Mouse (Mus musculus) layer of hippocampus, adult 8-10 months (tissue): ENCODE data around the gene Cnn2. TPM values are rescaled to one million over a fixed set of nuclear protein-coding genes. Genes with fewer than 3 reads are reported as not detected.

Source experiments
- DNase-seq, 2 experiments: peaks; one replicate each; pipeline ENCODE4 v3.0.0; 2022; ENCODE audit warnings: low spot score in 2 of 2
- total RNA-seq, 4 experiments: library from RNA; stranded (reverse); gene quantifications; 2 replicates each; pipeline ENCODE4 v1.2.4; 2022

The Cnn2 gene
- total RNA-seq, 4 experiments from 2014 or later: 5.3 to 9.8 (median 6.6) TPM

DNA sequence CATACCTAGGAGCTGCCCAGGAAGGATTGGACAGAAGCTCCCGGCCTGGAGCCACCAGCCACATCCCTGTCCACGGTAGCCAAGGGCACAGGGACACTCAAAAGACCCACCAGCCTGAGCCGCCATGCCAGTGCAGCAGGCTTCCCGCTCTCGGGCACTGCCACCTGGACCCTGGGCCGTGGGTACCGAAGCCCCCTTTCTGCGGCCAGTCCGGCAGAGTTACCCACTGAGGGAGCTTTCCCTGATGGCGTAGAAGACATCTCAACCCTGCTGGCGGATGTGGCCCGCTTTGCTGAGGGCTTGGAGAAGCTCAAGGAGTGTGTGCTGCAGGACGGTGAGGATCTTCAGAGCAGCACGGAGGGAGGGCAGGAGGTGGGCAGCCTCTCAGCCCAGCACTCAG is 29.4 kb downstream of the Cnn2 start:
- no peak for DNase-seq

DNA sequence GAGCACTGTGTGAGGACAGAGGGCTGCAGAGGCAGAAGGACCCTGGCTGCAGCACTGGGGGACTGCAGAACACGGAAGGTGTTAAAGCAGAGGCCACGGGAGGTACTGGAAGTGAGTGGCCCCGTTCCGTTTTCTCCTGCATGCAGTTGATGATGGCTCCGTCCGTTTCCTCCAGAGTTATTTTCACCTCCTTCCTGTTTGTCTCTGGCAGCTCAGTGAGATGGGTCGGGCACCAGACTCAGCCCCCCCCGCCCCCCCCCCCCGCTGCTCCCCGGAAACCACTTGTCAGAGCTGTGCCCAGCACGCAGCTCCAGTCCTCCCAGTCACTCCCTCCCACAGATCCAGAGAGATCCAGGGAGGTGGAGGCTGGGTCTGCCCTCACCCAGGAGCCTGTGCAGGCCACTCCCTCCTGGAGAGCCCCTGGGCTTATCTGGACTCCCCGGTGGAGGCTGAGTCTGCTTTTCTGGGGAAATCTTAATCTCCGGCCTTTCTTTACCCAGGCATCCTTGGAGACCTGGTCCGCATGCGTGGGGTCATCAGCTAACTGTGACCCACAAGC is 30.4 kb downstream of the Cnn2 start:
- DNase-seq: no peak

DNA sequence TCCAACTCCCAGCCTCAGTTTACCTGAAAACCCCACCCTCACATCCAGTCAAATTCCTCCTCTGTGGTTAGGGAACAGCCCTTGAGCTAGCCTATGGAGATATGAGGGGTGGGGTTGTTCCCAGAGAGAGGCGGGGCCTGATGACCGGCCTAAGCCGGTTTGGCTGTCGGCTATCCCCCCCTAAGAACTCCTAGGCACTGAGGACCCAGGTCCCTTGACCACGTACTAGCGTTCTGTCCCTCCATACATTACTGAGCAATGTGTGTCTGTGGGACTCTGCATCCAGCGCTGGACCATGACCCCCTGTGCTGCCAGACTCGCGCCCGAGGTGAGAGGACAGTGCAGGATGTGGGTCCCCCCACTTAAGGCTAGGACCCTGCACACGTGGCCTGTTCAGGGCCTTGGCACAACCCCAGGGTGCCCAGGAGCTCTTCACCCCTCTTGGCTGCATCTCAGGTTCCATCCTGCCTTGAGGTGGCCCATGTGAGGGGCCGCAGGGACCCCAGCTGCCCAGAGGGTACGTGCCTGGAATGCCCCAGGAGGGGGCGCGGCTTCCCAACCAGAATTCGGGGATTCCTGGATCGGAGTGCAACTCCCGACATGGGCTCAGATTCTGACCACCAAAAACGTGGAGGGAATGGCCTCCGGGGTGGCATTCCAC is 31.2 kb downstream of the Cnn2 start:
- DNase-seq: no peak

DNA sequence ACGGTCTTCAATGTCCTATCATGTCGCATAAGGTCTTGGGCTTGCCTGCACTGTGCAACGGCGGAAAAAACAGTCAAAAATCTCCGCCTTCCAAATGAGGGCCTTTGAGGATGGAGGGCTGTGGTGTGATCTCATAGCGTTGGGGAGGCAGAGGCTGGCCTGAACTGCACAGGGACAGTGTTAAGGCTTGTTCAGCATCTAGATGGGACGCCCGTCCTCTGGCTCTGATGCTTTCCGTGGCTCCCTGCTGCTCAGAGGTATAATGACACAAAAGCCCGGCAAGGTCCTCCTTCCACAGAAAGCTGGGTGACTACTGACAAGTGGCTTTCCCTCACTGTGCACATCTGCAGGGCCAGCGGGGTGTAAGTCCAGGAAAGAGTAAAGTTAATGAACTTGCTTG is 31.8 kb downstream of the Cnn2 start:
- no peak for DNase-seq

DNA sequence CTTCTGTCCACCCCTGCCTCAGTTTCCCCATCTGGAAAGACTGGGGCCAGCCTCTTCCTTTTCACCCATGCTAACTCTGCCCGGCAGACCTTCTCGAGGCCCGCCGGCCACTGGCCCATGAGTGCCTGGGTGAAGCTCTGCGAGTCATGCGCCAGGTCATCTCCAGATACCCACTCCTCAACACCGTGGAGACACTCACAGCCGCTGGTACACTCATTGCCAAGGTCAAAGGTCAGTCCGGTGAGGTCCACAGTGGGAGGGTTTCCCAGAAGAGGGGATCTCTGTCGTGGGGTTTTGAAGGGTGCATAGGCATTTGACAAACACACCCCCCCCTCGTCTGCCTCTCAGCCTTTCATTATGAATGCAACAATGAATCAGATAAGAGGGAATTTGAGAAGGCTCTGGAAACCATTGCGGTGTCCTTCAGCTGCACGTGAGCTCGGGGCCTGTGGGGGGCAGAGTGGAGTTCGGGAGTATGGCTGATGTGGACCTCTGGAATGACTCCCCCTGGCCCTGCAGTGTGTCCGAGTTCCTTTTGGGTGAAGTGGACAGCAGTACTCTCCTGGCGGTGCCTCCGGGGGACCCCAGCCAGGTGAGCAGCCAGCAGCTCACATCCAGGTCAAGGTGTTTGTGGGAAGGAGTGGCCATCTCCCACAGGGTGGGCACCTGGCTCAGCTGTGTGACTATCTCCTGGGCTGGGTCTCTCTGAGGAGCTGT is 32.4 kb downstream of the Cnn2 start:
- no peak for DNase-seq

DNA sequence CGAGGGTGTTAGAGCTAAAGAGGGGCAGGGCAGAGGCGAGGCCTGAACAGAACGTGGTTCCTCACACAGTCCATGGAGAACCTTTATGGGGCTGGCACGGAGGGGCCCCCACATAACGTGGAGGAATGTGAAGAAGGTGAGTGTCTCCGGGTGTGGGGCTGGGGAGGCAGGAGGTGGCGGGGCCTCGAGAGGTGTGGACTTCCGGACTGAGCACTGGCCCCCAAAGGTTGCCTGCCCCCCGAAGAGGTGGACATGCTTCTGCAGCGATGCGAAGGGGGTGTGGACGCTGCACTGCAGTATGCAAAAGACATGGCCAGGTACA is 32.9 kb downstream of the Cnn2 start:
- DNase-seq: no peak

DNA sequence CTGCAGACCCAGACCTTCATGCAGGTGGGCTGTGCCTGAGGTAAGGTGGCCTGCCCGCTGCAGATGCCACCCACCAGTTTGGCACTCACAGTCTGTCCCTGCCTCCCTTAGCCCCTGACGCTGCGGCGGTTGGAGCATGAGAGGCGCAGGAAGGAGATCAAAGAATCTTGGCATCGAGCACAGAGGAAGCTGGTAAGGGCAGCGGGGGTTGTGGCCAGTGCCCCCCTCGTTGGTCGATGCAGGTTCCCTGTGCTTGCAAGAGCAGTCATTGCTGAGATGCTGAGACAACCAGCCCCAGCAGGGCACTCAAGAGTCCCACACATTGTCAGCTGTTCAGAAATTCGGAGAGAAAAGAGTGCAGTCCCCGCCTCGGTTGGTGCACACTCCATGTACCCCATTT is 33.8 kb downstream of the Cnn2 start:
- no peak for DNase-seq

DNA sequence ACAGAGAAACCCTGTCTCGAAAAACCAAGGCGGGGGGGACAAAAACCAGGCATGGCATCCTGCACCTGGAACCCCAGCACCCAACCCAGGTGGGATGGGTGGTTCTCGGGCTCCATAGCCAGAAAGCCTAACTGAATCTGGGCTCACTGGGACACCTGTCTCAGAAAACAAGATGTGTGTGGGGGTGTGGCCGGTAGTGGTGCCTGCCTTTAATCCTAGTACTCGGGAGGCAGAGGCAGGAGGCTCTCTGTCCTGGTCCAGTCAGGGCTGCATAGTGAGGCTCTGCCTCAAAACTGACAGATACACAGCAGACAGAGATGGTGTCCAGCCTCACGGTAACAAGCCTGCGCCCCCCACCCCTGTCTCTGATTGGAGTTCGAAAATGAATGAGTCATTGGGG is 34.4 kb downstream of the Cnn2 start:
- DNase-seq: no peak

DNA sequence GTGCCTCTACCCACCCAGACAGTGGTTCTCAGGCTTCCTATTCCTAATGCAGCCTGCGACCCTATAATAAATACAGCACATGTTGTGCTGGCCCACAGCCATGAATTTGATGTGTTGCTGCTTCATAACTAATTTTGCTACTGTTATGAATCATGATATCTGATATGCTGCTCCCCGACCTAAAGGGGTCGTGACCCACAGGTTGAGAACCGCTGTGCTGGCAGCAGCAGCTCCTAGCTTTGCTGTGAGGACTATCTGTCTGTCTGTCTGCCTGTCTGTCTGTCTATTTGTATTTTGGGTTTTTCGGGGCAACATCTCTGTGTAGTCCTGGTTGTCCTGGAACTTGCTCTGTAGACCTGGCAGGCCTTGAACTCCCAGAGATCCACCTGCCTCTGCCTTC is 35.4 kb downstream of the Cnn2 start:
- DNase-seq: no peak

DNA sequence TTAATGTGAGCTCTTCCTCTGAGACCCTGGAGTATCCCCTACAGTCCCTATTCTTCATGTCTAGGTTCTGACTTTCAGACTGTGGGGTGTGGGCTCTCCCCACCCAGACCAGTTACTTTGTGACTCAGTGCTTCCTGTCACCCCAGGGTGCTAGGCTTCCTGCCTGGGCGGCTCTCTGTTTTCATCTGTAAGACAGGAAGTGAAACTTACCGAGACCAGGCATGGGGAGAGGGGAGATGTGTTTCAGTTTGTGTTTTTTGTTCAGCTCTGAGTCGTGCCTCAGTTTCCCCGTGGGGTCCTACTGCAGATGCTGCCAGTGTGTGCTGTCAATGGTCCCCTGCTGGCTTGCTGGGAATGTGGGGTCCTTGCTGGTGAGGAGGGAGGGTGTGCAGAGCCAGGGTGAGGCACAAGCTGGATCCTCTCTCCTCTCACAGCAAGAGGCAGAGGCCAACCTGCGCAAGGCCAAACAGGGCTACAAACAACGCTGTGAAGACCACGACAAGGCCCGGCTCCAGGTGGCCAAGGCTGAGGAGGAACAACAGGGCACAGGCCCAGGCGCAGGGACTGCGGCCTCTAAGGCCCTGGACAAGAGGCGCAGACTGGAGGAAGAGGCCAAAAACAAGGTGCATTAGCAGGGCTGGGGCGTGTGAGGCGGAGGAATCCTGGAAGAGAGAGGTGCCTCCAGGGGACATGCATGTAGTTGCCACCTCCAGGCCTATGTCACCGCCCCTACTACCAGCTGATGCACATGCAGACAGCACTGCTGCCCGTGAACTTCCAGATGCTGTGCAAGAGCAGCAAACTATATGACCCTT is 36.1 kb downstream of the Cnn2 start:
- DNase-seq: no peak

DNA sequence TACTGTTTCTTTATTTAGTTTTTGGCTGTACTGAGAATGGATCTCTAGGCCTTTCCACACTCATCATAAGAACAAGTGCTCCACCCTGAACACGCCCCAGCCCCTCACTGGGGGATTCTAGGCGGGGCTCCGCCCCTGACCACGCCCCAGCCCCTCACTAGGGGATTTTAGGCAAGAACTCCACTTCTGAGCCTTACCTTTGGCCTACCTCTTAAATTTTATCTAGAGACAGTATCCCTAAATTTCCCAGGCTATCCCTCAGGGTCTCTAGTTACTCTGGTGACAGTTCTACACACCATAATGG is 36.6 kb downstream of the Cnn2 start:
- DNase-seq: no peak

DNA sequence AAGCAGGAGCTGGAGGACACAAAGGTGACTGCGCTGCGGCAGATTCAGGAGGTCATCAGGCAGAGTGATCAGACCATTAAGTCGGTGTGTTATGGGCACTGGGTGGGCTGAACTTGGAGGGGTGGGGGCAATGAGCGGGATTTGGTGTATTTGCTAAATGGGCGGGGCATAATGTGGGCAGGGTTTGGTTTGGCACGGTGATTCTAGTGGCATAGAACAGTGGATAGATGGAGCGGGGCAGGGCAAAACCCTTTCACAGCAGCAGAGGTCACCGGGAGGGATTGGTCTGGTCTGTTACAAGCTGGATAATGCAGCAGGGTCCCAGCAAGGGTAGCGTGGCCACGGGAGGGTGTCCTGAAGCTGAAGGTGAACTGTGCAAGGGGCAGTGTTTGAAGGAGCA is 37.1 kb downstream of the Cnn2 start:
- DNase-seq: no peak

DNA sequence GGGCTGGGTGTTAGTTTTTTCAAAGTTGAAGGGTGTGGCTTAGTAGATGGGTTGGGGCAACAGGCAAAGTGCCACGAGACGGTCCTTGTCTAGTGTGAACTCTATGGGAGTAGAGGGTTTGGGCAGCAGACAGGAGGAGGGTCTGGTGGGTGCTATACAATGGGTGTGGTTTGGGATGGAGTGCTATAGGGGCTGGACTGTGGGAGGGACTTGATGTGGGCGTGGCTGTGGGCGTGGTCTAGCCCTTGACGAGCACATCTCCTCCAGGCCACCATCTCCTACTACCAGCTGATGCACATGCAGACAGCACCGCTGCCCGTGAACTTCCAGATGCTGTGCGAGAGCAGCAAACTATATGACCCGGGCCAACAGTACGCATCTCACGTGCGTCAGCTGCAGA is 37.5 kb downstream of the Cnn2 start:
- no peak for DNase-seq

DNA sequence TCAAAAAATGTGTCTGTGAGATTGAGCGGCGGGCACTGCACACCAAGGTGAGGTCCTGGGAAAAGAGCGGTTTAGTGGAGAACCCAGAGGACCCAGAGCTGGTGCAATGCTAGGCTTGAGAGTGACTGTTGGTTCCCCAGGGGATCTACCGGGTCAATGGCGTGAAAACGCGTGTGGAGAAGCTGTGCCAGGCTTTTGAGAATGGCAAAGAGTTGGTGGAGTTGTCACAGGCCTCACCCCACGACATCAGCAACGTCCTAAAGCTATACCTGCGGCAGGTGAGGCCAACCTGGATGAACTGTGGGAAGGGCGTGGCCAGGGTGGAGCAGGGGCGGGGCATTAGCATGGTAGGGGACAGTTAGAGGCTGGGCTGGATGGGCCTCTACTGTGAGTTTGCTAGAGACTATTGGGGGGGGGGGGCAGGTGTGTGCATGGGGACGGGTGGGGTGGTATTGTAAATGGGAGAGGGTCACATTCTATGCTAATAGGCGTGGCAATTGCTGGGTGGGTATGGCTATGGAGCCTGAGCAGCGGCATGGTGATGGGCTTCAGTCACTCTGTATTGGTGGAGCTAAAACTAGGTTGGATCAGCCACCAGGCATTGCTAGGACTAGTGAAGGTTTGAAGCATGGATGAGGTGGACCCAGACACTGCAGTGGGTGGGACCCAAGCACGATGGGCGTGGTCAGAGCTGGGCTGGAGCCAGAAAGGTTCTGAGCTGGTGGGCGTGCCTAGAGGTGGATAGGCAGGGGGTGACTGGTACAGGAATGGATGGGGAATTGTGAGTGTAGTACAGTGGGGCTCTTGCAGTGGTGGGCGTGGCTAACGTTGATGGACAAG is 39.5 kb downstream of the Cnn2 start:
- DNase-seq: no peak

DNA sequence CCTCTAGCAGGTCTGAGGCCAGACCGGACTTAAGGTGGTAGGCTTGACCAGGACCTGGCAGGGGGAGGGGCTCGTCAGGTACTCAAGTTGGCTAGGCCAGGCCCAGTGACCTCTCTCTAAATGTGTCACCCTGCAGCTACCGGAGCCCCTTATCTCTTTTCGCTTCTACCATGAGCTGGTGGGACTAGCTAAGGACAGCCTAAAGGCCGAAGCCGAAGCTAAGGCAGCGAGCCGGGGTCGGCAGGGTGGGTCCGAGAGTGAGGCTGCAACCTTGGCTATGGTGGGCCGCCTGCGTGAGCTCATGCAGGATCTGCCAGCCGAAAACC is 40.1 kb downstream of the Cnn2 start:
- DNase-seq: no peak

DNA sequence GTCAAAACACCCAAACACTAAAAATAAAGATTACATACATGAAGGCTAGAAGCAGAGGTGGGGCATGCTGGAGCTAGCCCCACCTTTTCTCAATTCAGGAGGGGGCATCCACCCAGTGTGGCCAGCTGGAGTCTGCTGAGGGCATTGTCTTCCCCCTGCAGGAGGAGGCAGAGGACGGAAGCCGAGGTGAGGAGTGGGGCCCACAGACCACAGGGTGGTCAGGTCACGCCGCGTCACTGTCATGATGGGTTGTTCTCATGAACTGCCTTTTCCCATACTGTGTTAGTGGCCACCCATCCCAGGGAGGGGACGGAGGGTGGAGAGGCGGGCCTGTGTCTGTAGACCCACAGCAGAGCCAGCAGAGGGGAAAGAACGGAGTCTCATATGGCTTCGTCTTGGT is 41.8 kb downstream of the Cnn2 start:
- DNase-seq: no peak

DNA sequence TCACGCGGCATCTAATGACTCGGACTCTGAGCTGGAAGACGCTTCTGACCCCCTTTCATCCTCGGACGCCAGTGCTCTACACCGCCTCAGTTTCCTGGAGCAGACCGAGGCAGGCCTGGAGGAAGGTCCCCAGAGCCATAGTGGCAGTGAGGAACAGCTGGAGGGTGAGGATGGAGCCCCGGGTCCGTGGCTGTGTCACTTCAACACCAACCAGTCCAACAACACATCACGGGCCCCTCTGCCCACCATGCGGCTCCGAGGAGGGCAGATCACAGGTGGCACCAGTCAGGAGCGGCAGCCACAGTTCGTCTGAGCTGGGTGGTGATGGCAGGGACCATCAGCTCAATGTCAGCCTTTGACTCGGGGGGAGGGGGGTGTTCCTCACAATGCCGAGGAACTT is 42.4 kb downstream of the Cnn2 start:
- no peak for DNase-seq

DNA sequence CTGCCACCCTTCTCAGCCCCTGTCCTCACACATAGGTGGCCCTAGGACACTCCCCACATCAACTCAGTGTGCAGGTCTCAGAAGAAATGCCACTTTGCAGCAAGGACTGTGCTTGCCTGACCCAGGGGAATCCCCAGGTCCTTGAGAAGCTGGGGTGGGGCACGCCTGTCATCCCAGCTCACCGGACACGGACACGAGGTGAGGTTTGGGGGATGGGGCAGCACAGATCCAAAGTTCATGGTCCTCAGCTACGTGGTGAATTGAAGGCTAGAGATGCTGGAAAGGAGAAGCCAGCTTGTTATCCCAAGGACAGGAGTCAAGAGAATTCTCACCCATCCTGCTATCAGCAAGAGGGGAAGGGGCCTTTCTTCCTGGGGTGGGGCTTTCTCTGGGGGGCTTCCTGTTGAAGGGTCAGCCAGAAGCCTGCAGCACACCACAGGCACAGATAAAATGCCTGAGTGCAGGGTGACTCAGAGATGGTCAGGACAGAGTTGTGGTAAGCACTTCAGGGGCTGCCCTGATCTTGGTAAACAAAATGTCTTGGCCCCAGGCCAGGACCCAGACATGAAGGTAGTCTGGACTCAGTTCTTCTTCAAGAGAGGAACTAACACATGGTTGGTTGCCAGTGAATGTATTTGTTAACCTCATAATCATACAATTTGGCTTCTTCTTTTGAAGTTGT is 44.6 kb downstream of the Cnn2 start:
- no peak for DNase-seq

DNA sequence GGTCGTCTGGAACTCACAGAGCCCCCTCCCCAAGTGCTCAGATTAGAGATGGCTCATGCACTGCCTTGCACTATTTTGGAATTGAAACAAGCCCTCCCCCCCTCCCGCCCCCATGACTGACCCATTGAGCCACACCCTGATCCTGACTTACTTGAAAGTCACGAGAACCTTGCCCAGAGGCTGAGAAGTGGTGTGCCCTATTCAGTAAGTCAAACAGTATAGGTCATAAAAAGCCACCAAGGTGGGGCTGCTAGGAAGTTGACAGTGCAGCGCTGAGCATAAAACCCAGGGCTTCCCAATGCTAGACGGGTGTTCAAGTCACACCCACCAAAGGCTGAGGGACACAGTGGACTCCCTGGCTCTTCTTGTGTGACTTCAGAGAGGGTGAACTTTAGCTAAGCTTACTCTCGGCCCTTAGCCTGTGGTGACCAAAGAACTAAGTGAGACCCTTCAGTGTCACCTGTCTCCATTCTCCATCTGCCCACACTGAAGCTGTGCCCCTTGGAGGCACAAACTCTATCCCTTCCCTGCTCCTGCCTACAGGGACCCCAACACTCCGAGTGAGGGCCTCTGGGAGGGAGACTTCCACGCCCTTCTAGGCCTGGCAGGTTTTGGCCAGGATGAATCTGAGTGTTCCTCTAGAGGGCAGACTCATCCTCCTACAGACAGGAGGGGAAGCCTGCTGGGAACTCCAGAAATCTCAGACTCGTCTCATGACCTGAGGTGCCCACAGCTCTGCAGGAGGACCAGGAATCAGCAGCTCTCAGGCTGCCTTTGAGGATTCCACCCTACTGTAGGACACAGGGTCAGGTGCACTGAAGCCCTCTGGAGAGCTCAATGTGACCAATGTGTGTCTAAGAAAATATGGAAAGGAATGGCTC is 45.4 kb downstream of the Cnn2 start:
- DNase-seq: no peak

DNA sequence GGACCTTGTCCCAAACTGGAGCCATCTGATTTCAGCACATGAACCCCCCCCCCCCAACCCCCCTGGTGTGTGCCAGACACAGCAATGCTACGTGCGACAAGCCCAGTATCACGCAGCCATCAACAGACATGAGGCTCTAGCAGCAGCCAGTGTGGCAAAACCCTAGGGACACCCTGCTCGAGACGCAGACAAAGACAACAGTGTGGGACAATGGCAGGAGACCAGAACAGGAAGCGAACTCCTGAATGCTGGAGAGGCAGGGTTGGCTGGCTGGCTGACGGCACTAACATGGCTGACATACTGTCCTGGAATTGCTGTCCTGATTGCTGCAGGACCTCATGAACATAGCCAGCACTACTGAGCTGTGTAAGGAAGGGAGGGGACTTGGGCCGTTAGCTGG is 46.8 kb downstream of the Cnn2 start:
- DNase-seq: no peak
